Mouse (Mus musculus) olfactory bulb, adult 2 months (tissue): ENCODE results near the gene Sox13.

ENCODE experiments used
- CTCF ChIP-seq: fragments of 200-500 bp; IDR thresholded peaks from 2 replicates; pipeline ENCODE4 v1.5.1; 2012; ENCODE audit warnings: low read depth, mild to moderate bottlenecking, low read length, moderate library complexity; ENCODE audit not compliant: insufficient read depth
- POLR2A ChIP-seq: fragments of 200-500 bp; IDR thresholded peaks from 2 replicates; pipeline ENCODE4 v1.6.1; 2012; ENCODE audit warnings: mild to moderate bottlenecking, low read depth, low read length, moderate library complexity; ENCODE audit not compliant: insufficient read depth

GRCm38 (mm10) chr1:133422615-133423161 lies 1.5 kb downstream of the Sox13 start:
- TF ChIP-seq CTCF (no peak), POLR2A (no peak)
